ENCODE assay signal across 8 mouse cellular contexts in the genomic region with DNA sequence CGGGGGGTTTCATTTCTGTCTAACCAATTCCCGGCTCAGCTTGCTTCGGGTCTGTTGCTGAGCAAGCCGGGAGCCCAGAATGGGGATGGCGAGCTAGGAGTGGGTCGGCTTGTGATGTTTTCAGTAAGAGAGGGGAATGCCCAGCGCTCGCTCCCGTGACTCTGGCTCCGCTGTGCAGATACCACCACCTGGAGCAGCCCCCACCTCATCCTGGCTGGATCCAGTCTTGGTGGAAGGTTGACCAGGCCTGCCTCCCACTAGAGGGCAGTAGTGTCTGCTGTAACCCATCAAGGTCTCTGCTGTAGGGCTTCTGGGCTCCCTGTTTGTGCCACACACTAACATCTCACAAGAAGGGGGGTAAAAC. TPM values are rescaled to one million over a fixed set of nuclear protein-coding genes. Genes with fewer than 3 reads are reported as not detected.
A peak's percentile ranks its signal among the peaks of the same experiment; 100 is the strongest.
DNase-seq lines count a peak whose midpoint lies in the region; ATAC-seq and TF ChIP-seq lines count a peak whose summit lies in the region.

No protein-coding gene starts in this region.

- no peak for TF ChIP-seq POLR2A in heart, adult 2 months (IDR thresholded peaks at IDR 0.05; ENCODE audit: insufficient read depth, low read depth, low read length)
- TF ChIP-seq POLR2A in kidney, adult 2 months (IDR thresholded peaks at IDR 0.05; ENCODE audit: low read depth, low read length), result no peak
- TF ChIP-seq POLR2A in limb, embryonic 14.5 days (IDR thresholded peaks at IDR 0.05; ENCODE audit: borderline replicate concordance, extremely low read depth, insufficient read depth, insufficient read length), result no peak

- ATAC-seq in limb, embryonic 14.5 days (ENCODE audit: low FRiP score, low read depth), result peak; percentile 88
- ATAC-seq in midbrain, postnatal 0 days (ENCODE audit: low FRiP score), result peak; percentile 94

- no peaks in the 10 kb centered on the region; the same call in 1 of the 2 replicates for H3K9me3 ChIP-seq in embryonic facial prominence, embryonic 10.5 days
- H3K9me3 ChIP-seq in limb, embryonic 14.5 days (ENCODE audit: control insufficient read depth, low read length), result no peaks in the 10 kb centered on the region
- H3K9me3 ChIP-seq in midbrain, postnatal 0 days (ENCODE audit: low read length), result no peaks in the 10 kb centered on the region

- 0 out of 2 replicates have a peak, but pooled peaks have one; percentile 28 for TF ChIP-seq EP300 in heart, adult 2 months (IDR thresholded peaks at IDR 0.05; ENCODE audit: insufficient read depth, low read depth, low read length)

- TF ChIP-seq CTCF in heart, adult 2 months (IDR thresholded peaks at IDR 0.05), result peak; percentile 72
- peak; percentile 86 for TF ChIP-seq CTCF in kidney, adult 2 months (conservative IDR thresholded peaks at IDR 0.05; ENCODE audit: insufficient read depth, insufficient read length, low read depth, low read length)
- peak; percentile 79 for TF ChIP-seq CTCF in midbrain, postnatal 0 days (IDR thresholded peaks at IDR 0.05)

- peak overlapping the region; percentile 75 for H3K27ac ChIP-seq in embryonic facial prominence, embryonic 10.5 days (replicated peaks)
- H3K27ac ChIP-seq in heart, adult 2 months, result peak overlapping the region; percentile 64
- H3K27ac ChIP-seq in kidney, adult 2 months (ENCODE audit: insufficient read depth, low read depth, low read length), result no peak overlapping the region
- H3K27ac ChIP-seq in limb, embryonic 14.5 days (replicated peaks; ENCODE audit: low read depth, low read length), result no peak overlapping the region
- peak overlapping the region; percentile 72 for H3K27ac ChIP-seq in midbrain, postnatal 0 days (ENCODE audit: low read depth, low read length)

- intact Hi-C loops in heart, adult 2 months (cut with DNase I), result loop anchor here (1.0 to 2.0 kb wide), 2 partner anchors 32 to 623 kb away; no protein-coding TSS in a partner anchor

- H3K27me3 ChIP-seq in embryonic facial prominence, embryonic 10.5 days (replicated peaks; ENCODE audit: low read depth, poor library complexity, severe bottlenecking), result no peaks in the 10 kb centered on the region
- H3K27me3 ChIP-seq in heart, adult 2 months (ENCODE audit: control insufficient read depth, insufficient read depth, low read length), result no peaks in the 10 kb centered on the region
- no peaks in the 10 kb centered on the region for H3K27me3 ChIP-seq in kidney, adult 2 months (replicated peaks; ENCODE audit: control insufficient read depth, insufficient read depth, low read length)
- H3K27me3 ChIP-seq in limb, embryonic 14.5 days (ENCODE audit: control insufficient read depth, insufficient read depth, low read length), result no peaks in the 10 kb centered on the region
- H3K27me3 ChIP-seq in midbrain, postnatal 0 days (ENCODE audit: insufficient read depth, low read length), result no peaks in the 10 kb centered on the region
- no peaks in the 10 kb centered on the region for H3K27me3 ChIP-seq in splenic B cell, adult 2 months (ENCODE audit: control insufficient read depth, insufficient read depth, low read length, poor library complexity, severe bottlenecking)

- H3K4me3 ChIP-seq in embryonic facial prominence, embryonic 10.5 days, result peak overlapping the region; percentile 55
- peak overlapping the region; percentile 41 for H3K4me3 ChIP-seq in heart, adult 2 months
- no peak overlapping the region for H3K4me3 ChIP-seq in kidney, adult 2 months (ENCODE audit: insufficient read depth, low read depth, low read length)
- H3K4me3 ChIP-seq in limb, embryonic 14.5 days (replicated peaks; ENCODE audit: low read length), result peak overlapping the region; percentile 32
- peak overlapping the region; percentile 38 for H3K4me3 ChIP-seq in midbrain, postnatal 0 days (ENCODE audit: low read depth, low read length)

- H3K9ac ChIP-seq in heart, adult 2 months (ENCODE audit: low read depth, low read length), result peak overlapping the region; percentile 32
- peak overlapping the region; percentile 40; the same call in 1 of the 2 replicates for H3K9ac ChIP-seq in limb, embryonic 14.5 days (ENCODE audit: low read depth, low read length, severe bottlenecking)
- peak overlapping the region; percentile 62; the same call in 1 of the 2 replicates for H3K9ac ChIP-seq in midbrain, postnatal 0 days (replicated peaks; ENCODE audit: low read length, poor library complexity, severe bottlenecking)

- peak overlapping the region; percentile 55 for H3K4me2 ChIP-seq in limb, embryonic 14.5 days (replicated peaks; ENCODE audit: low read depth, low read length, severe bottlenecking)
- H3K4me2 ChIP-seq in midbrain, postnatal 0 days (ENCODE audit: low read depth, low read length, poor library complexity, severe bottlenecking), result peak overlapping the region; percentile 64

- no peaks in the 10 kb centered on the region for H3K36me3 ChIP-seq in embryonic facial prominence, embryonic 10.5 days (replicated peaks)
- peaks cover 6% of the 10 kb centered on the region; the same call in 1 of the 2 replicates for H3K36me3 ChIP-seq in heart, adult 2 months (ENCODE audit: control insufficient read depth, insufficient read depth, low read length)
- H3K36me3 ChIP-seq in kidney, adult 2 months (ENCODE audit: control insufficient read depth, insufficient read depth, low read length), result no peaks in the 10 kb centered on the region; the same call in 1 of the 2 replicates
- no peaks in the 10 kb centered on the region for H3K36me3 ChIP-seq in limb, embryonic 14.5 days (ENCODE audit: control insufficient read depth, insufficient read depth, low read length)
- no peaks in the 10 kb centered on the region for H3K36me3 ChIP-seq in midbrain, postnatal 0 days (ENCODE audit: insufficient read depth, low read length)
- H3K36me3 ChIP-seq in splenic B cell, adult 2 months (ENCODE audit: control insufficient read depth, insufficient read depth, low read length, poor library complexity, severe bottlenecking), result no peaks in the 10 kb centered on the region

- DNase-seq in urinary bladder, adult 18-20 months (ENCODE audit: low spot score in 2 of 2), result peak; percentile 41 to 49
- no peak for DNase-seq in urinary bladder, postnatal 10 days (ENCODE audit: low spot score)
- peak; percentile 84 for DNase-seq in embryonic facial prominence, embryonic 10.5 days (ENCODE audit: low spot score)
- DNase-seq in heart, adult 2 months, result peak; percentile 68 to 75
- peak; percentile 74 for DNase-seq in kidney, adult 2 months
- DNase-seq in limb, embryonic 14.5 days (ENCODE audit: low spot score), result peak; percentile 91
- DNase-seq in midbrain, postnatal 0 days (ENCODE audit: low spot score), result peak; percentile 96
- DNase-seq in splenic B cell, adult 2 months (ENCODE audit: low read depth, low spot score), result peak; percentile 55

- WGBS in embryonic facial prominence, embryonic 10.5 days, result 8% methylated on average over 10 of the region's 10 CpGs
- 11% methylated on average over 10 of the region's 10 CpGs for WGBS in heart, adult 2 months
- 29% methylated on average over 10 of the region's 10 CpGs for WGBS in kidney, adult 2 months
- 8% methylated on average over 10 of the region's 10 CpGs for WGBS in limb, embryonic 14.5 days
- WGBS in midbrain, postnatal 0 days, result 2% methylated on average over 10 of the region's 10 CpGs

- no peaks in the 10 kb centered on the region for H3K79me2 ChIP-seq in heart, adult 2 months (replicated peaks; ENCODE audit: control insufficient read depth, insufficient read depth, low read length)

- H3K4me1 ChIP-seq in embryonic facial prominence, embryonic 10.5 days, result peaks cover 19% of the 10 kb centered on the region
- H3K4me1 ChIP-seq in heart, adult 2 months (ENCODE audit: control insufficient read depth, insufficient read depth, low read length), result peaks cover 11% of the 10 kb centered on the region
- H3K4me1 ChIP-seq in kidney, adult 2 months (ENCODE audit: control insufficient read depth, insufficient read depth, low read length), result no peaks in the 10 kb centered on the region
- 0 out of 2 replicates have a peak, but pooled peaks cover 3% of the 10 kb centered on the region for H3K4me1 ChIP-seq in limb, embryonic 14.5 days (ENCODE audit: control insufficient read depth, insufficient read depth, low read length)
- H3K4me1 ChIP-seq in midbrain, postnatal 0 days (ENCODE audit: insufficient read depth, low read length), result no peaks in the 10 kb centered on the region

RNA-seq across cellular contexts. Expression of gene Gmpr, which starts 31.9 kb away (rescaled TPM):
- 22.5 and 25.6 TPM in 2 replicates for polyA plus RNA-seq in embryonic facial prominence, embryonic 10.5 days (2016; fragmentation: Nextera tagmentation; extraction: Ambion mirVana)
- total RNA-seq in heart, adult 2 months (2021), result 100 to 1,000 TPM; 139 to 158 TPM
- polyA plus RNA-seq in heart, adult 2 months (2012; rRNA removed), result 171 and 198 TPM in 2 replicates
- polyA plus RNA-seq in kidney, adult 2 months (2012; rRNA removed), result 128 and 131 TPM in 2 replicates
- 21.3 and 22.1 TPM in 2 replicates for polyA plus RNA-seq in limb, embryonic 14.5 days (2012; rRNA removed)
- polyA plus RNA-seq in limb, embryonic 14.5 days (2014; fragmentation: Nextera tagmentation; extraction: Ambion mirVana), result 27.7 and 36.8 TPM in 2 replicates
- 23.3 and 29.2 TPM in 2 replicates for total RNA-seq in midbrain, postnatal 0 days (2014; rRNA removed)
- 36.7 and 39.5 TPM in 2 replicates for polyA plus RNA-seq in midbrain, postnatal 0 days (2015; fragmentation: Nextera tagmentation; extraction: Ambion mirVana)

Comparison
In these comparisons a context has a peak if more than half of its experiments do, and no peak if none do; other contexts are left out.
1. H3K27ac ChIP-seq: peak in embryonic facial prominence, embryonic 10.5 days (single experiment), heart, adult 2 months (single experiment) and midbrain, postnatal 0 days (single experiment); none in kidney, adult 2 months (single experiment) and limb, embryonic 14.5 days (single experiment).
2. Peak in every context shown above with its lines, with median percentiles within 50 percentile points of each other: H3K9ac ChIP-seq and CTCF ChIP-seq.